Mouse (Mus musculus) heart, adult 2 months (tissue): ENCODE data around the gene Ctnna2.

Source experiments
- CTCF ChIP-seq: fragments of 200-600 bp; IDR thresholded peaks from 2 replicates; pipeline ENCODE4 v1.8.1; 2022; ENCODE audit warnings: antibody characterized with exemption, mild to moderate bottlenecking, moderate library complexity
- EP300 ChIP-seq: fragments of 200-500 bp; IDR thresholded peaks from 2 replicates; pipeline ENCODE4 v1.6.1; 2011; ENCODE audit warnings: low read depth, low read length, control low read depth; ENCODE audit not compliant: insufficient read depth

- TF ChIP-seq EP300 (no peak), CTCF (no peak)
These were observed 693.2 kb downstream of the Ctnna2 start for GRCm38 (mm10) chr6:77286317-77286716.
